Mouse (Mus musculus) adrenal gland, adult 18-20 months (tissue): ENCODE data around the gene Rpf2. TPM values are rescaled to one million over a fixed set of nuclear protein-coding genes. Genes with fewer than 3 reads are reported as not detected.

Experiments
- total RNA-seq, 2 experiments: library from RNA; stranded (reverse); gene quantifications; 1 replicate in 1 of 2; 2 replicates in 1 of 2; pipeline ENCODE4 v1.2.3; 2021

Rpf2 gene
- total RNA-seq, 2 experiments from 2014 or later: 20.1 to 26.1 TPM

Other genes with a start within 250 kb of the Rpf2 start
- 1 to 10 TPM; 3.1 to 3.5 TPM for gene Mfsd4b1, start 221.8 kb downstream of the Rpf2 start, total RNA-seq
- 10 to 100 TPM; 19.8 to 22.9 TPM for gene Slc16a10, start 104.8 kb downstream of the Rpf2 start, total RNA-seq
- 10 to 100 TPM; 36.6 to 50.0 TPM for gene Gtf3c6, start 11.1 kb upstream of the Rpf2 start, total RNA-seq
- 10 to 100 TPM; 45.7 to 51.7 TPM for gene Amd1, start 55.1 kb upstream of the Rpf2 start, total RNA-seq
- gene Cdk19, start 92.5 kb upstream of the Rpf2 start, total RNA-seq: 10 to 100 TPM in 1 of 2 experiments, 1 to 10 TPM in 1; 6.1 to 11.8 TPM